Mouse (Mus musculus) heart, adult 2 months (tissue): ENCODE data around the gene Smg9.

Experiments
- EP300 ChIP-seq: fragments of 200-500 bp; IDR thresholded peaks from 2 replicates; pipeline ENCODE4 v1.6.1; 2011; ENCODE audit warnings: low read depth, low read length, control low read depth; ENCODE audit not compliant: insufficient read depth
- POLR2A ChIP-seq: fragments of 200-500 bp; IDR thresholded peaks from 2 replicates; pipeline ENCODE4 v1.6.1; 2011; ENCODE audit warnings: mild to moderate bottlenecking, low read depth, low read length, control low read depth; ENCODE audit not compliant: insufficient read depth

DNA sequence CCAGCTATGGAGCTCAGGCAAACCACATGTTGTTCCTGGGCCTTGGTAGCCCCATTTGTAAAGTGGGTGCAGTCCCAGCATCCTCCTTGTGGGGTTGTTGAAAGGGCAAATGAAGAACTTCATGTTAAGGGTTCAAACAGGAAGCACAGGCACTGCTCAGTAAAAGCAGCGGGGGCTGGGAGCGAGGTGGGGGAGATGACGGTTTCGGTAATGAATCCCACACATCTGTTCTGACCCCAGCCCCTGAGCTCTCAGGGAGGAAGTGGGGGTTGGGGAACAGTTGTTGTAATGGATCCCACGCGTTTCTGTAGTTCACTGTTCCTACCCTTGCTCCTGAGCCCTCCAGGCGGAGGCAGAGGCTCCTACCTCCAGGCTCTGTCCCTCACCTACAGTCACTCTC is 19.5 kb upstream of the Smg9 start:
- TF ChIP-seq EP300 (no peak), POLR2A (no peak)
